Mouse (Mus musculus) megakaryocyte-erythroid progenitor cell, adult 5-6 weeks (primary cell): ENCODE measurements around the gene Rgs12. TPM values are rescaled to one million over a fixed set of nuclear protein-coding genes. Genes with fewer than 3 reads are reported as not detected.

Experiments
- ATAC-seq: replicated peaks from 2 replicates; pipeline ENCODE4 v1.8.0; 2016; ENCODE audit warnings: mild to moderate bottlenecking, inconsistent platforms; ENCODE audit not compliant: severe bottlenecking, poor library complexity, low FRiP score, low TSS enrichment
- total RNA-seq, 2 experiments: library from RNA; stranded (forward) in 1 of 2; stranded (reverse) in 1 of 2; fragments of 200-1000, 215-1000 nt in 1 of 2; fragments of >200 nt in 1 of 2; fragmentation: Nextera tagmentation in 1 of 2; gene quantifications; 2 replicates each; pipeline ENCODE4 v1.2.3; 2014 to 2017

Rgs12 gene
- total RNA-seq (2014; fragmentation: Nextera tagmentation) (40.7 and 47.4 TPM in 2 replicates), total RNA-seq (2017) (30.6 and 38.2 TPM in 2 replicates)

DNA sequence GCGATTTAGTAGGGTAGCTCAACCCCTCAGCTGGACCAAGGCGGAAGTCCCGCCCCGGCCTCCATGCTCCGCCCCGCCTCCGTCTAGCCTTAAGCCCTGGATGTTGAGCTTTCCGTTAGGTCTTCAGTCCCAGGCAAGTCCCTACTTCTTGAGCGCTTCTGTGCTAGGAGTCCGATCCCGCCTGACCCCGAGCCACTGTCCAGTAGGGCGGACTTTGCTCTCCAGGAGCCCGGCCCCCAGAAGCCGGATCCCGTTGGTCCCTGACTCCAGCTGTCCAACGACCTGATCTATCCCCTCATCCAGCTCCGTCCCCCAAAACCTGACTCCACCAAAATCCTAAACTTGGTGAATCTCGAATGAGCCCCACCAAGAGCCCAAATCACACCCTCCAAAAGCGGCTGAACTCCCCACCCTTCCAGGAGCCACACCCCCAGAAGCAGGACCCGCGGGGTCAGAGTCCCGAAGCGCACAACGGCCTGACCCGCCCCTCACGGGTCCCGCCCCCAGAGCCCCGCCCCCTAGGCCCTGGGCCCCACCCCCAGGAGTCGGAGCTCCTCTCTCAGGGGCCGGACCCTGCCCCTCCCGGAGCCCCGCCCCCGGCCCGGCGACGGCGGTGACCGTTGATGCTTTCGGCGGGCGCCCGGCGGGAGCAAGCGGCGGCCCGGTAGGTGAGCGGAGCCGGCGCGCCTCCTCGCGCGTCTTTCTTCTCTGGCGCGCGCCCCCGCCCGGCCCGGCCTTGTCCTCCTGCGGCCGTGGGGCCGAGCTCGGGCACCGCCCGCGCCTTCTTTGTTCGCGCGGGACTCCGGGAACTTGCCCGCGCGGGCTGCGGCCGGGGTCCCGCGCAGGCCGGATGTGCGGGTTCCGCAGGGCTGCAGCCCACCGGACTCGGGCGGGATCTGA is at the start of gene Rgs12:
TSS of gene Rgs12 (plus strand) at position 585 of the 900 bp plus-strand sequence.
- ATAC-seq: peak; percentile 84

- ATAC-seq: no peak
Measured at GRCm38 (mm10) chr5:34899787-34900469, 49.3 kb upstream of the Rgs12 start.

GRCm38 (mm10) chr5:34902371-34902770 is 46.9 kb upstream of the Rgs12 start:
- ATAC-seq: no peak

DNA sequence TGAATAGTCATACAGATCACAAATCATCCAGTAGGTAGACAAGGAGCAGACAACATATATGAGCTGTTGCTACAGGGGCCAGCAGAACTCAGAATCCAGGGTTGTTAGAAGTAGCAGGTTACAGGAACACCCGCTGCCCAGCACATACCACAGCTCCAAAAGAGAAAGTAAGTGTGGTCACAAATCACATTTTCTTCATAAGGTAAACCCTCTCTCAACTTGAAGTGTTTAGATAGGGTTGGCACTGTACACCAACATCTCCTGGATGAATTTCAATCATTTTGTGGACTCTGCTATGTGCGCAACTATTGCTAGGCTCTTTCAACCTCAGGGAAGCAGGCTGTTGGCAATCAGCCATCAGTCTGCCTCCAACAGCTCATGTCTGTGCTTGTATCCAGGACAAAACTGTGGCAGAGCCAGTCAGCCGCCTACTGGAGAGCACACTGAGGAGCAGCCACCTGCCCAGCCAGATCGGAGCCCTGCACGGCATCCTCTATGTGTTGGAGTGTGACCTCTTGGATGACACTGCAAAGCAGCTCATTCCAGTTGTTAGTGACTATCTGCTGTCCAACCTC is 46.3 kb upstream of the Rgs12 start:
- no peak for ATAC-seq

DNA sequence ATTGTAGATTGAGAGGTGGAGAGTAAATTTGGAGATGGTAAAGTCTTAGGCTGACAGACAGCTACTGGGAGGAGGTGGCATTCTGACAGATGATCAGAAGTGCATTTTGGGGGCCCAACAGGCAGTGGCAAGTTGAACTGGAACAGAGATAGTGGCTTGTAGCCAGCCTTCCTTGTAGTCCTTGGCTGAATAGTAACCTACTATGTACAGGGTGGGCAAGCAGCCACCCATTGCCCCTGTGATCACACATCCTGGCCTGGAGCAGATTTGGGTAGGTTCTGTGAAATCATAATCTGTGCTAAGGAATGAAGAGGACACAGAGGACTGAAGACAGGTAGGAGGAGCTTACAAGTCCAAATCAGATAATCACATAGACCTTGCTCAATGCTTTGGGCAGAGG is 44.8 kb upstream of the Rgs12 start:
- no peak for ATAC-seq

DNA sequence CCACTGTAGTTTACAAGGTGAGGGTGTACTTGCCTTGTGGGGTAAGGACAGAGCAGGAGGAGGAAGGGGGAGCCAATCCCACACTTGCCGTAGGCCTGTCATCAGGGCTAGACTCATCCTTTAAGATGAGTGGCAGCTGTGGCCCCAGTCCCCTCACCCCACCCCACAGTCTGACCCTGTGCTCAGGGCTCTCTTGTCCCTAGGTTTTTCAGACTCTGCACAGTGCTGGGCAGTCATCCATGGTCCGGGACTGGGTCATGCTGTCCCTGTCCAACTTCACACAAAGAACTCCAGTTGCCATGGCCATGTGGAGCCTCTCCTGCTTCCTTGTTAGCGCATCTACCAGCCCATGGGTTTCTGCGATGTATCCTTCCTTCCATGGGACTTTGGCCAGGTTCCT is 42.0 kb upstream of the Rgs12 start:
- no peak for ATAC-seq

DNA sequence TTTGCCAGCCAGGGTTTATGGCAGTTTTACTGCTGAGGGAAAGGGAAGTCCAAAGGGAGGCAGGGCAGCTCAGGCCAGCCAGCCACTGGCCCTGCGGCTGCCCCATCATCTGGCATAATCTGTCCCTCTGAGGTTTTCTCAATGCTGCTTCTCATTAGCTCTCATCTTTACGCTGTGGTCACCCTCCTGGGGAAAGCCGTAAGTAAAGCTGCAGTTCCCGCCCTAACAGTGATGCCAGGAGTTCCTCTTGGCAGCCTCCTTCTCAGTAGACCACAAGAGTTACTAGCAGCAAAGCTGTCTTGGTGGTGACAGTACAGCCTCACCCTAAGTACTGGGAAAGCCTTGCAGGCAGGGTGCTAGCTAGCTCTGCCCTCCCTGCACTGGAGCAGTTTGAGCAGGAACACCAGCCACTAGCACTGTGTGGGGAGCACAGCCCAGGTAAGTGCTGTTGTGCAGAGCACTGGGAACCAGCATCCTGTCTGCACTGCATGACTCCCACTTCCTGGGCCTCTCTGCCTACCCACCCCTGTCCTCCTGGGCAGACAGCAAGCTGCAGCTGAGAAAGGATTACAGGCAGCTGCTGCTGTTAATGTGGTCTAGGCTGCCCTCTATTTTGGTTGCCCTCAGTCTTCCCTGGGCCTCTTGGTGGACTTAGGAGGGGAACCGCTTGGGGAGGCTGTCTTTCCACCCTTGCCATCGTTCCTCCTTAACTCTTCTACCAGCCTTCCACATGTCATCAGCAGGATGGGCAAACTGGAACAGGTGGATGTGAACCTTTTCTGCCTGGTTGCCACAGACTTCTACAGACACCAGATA is 41.1 kb upstream of the Rgs12 start, which contains the start of gene Msantd1:
TSS of gene Msantd1 (plus strand) at position 103 of the 816 bp plus-strand sequence.
- ATAC-seq: peak; percentile 17; the same call in 1 of the 2 replicates

GRCm38 (mm10) chr5:34908726-34909633 is 40.3 kb upstream of the Rgs12 start:
- no peak for ATAC-seq

DNA sequence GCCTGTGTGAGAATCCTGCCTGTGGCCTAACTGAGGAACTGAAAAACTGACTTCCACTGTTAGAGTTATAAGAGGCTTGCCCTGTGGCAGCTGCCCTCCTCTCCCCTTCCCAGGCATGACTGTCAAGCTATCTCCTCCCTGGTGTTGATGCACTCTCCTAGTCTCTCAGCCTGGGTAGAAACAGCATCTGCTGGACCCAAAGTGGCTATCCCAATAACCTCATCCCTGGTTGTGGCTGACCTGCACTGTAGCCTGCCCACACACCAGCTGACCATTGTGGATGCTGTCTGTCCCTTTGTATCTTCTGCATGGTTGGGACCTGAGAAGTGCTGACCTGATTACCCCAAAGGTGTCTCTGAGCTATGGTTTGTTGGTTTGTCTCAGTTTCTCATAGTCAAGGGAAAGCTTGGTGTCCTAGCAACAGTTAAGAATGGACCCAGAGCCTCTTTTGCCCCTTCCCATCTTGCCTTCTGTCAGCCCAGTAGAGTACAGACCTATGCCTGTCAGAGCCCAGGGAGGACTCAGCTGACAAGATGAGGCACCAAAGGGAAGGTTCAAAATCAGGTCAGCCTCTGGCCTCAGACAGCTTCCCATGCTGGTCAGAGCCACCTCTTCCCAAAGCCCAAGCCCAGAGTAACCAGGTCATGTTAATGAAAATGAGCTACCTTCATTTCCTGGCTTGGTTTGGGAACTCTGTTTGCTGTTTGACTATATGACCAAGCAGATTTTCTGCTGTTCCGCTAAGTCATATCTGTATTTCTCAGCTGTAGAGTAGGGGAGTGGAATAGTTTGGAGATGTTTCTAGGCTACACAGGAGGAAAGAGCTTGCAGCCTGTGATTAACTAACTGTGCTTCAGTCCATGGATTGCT is 39.4 kb upstream of the Rgs12 start:
- peak; percentile 39; the same call in 1 of the 2 replicates for ATAC-seq

DNA sequence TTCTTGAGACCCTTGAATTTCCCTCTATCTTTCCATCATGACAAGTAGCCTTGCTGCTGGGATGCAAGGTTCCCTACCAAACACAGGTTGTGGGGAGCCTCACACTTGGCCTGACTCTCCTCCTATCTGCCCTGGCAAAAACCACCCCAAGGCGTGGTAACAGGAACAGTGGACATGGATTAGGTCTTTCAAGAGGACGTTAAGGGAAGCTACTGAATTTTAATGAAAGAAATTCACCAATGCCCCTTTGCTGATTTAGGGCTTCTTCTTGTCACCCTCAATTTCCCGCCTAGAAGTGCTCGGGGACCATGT is 38.8 kb upstream of the Rgs12 start:
- peak; percentile 31; the same call in 1 of the 2 replicates for ATAC-seq

DNA sequence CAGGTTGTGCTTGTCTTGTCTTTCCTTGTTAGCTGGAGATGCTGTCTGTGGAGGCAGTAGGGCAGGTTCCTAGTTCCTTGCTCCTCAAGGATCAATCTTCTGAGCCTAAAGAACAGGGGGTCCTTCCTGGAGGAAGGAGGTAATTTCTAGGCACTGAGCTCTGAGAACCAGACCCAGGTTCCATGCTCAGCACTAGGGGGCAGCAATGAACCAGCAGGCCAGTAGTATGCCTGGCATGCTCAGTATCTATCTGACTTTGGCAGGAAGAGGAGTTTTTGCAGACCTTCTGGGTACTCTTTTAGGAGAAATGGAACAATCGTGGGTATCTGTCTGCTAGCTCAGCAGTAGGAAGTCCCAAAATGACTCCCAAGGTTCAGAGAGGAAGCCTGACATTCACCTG is 33.4 kb upstream of the Rgs12 start:
- peak; percentile 64 for ATAC-seq

DNA sequence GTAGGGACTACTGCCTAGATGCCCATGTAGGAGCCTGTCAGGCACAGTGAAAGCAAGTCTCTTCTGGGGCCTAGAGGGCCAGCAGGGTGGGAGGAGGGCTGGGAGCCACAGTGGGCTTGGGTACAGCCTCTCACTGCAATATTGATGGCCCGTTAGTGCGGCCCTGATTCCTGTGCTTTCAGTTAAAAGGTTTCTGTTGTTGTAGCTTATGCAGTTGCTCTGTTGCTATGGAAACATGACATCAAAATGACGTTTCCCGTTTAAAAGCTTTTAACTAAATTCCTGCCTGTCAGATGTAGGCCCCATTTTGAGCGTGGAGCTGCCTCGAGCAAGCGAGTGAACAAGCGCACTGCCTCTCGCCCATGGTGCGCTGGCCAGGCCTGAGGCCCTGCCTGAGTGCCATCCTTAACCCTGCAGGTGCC is 32.0 kb upstream of the Rgs12 start:
- no peak for ATAC-seq

- ATAC-seq: peak; percentile 35; the same call in 1 of the 2 replicates
Measured at GRCm38 (mm10) chr5:34918785-34919184, 30.5 kb upstream of the Rgs12 start.

DNA sequence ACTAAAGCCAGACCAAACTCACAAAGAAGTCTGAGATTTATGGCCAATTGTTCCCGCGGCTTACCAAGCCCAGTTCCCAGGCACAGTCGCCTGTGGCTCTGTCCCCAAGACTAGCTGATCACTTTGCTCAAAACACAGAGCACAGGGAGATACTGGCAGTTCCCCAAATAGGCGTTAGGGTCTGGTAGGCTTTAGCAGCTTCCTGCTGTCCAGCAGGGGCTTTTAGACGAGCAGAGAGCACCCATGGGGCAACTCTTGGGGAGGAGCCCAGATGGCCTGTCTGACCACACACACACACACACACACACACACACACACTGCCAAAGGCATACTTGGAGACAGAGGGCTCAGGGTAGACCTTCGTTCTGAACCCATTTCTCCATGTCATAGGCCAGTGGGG is 26.7 kb upstream of the Rgs12 start:
- ATAC-seq: no peak

DNA sequence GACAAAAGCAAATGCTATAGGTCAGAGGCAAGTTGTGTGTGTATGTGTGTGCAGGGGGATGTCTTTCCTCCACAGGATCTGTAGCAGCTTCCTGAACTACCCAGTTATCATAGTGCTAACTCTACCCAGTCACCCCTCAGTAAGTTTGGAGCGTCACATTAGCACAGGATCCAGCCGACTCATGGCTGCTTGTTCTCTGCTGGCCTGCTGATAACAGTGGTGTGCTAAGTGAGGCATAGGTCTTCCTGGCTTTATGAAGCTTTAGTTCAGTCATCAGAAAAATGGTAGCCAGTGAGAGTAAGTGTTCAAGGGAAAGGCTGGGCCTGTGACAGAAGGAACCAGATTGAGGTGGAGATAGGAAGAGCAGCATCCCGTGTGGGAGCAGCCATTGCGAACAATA is 25.3 kb upstream of the Rgs12 start:
- peak; percentile 76 for ATAC-seq

DNA sequence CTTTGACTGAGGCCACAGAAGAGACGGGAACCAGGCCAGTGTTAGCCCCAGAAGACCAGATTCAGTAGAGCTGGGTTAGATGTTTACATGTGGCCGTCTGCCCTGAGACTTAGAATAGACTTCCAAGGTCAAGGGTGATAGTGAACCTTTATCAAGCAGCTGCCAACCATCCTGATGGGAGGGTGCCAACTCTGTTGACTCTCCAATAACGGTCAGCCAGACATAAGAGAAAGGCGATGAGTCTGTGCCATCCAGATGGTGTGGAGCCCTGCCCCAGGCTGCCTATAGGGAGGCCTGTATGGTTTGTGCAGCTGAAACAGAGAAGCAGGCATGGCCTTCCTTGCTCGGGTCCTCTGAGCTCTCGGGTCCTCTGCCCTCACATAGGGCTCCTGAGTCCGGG is 24.7 kb upstream of the Rgs12 start:
- peak; percentile 80 for ATAC-seq

GRCm38 (mm10) chr5:34927648-34928047 is 21.6 kb upstream of the Rgs12 start:
- no peak for ATAC-seq
